Mouse (Mus musculus) erythroid progenitor cell, adult 5-6 weeks (primary cell): ENCODE measurements at regions not wholly inside any gene's neighbourhood (a gene's known extent, or its start where the extent isn't known, plus 50 kb on each side); places are given as distances from the start of the nearest gene placed in this dataset.

Experiments used
- ATAC-seq: replicated peaks from 2 replicates; pipeline ENCODE4 v1.8.0; 2016; ENCODE audit warnings: moderate number of reproducible peaks, mild to moderate bottlenecking, moderate TSS enrichment, inconsistent platforms; ENCODE audit not compliant: poor library complexity, low FRiP score, severe bottlenecking

GRCm38 (mm10) chr10:16438414-16438813 lies 1284.6 kb upstream of the Cited2 start:
- ATAC-seq: no peak

GRCm38 (mm10) chr10:16440932-16441640 lies 1281.9 kb upstream of the Cited2 start:
- ATAC-seq: no peak

DNA sequence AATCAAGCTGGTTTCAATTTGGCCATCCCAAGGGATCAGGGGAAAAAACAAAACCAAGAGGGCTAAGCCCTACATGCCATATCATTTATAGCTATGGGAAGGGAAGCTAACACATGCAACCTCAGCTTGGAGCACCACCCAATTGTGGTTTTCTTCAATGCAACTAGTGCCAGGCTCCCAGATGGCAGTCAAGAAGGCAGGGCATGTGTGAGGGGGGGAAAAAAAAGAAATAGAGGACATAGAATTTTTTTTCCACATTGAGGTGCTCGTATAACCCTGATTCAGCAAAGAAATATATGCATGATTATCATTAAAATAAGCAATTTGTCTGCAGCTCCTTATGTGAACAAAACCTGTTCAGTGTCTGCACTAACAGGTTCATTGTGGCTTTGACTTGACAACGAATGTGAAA lies 1281.4 kb upstream of the Cited2 start:
- ATAC-seq: no peak

DNA sequence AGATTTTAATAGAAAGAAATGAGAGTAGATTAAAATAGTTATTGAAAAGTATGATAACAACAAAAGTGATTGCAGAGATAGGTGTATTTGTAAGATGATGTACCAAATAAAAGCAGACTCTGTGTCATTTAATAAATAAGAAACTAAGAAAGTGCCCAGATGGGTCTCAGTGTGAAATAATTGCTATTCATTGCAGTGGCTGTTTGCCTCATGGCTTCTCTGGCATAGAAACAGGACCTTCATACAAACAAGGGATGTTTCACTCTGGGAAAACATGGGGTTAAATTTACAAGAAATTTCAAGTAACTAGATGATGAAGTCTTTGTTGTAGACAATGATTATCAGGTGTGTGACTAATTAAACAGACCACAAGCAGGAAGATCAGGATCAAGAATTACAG lies 1279.1 kb upstream of the Cited2 start:
- ATAC-seq: no peak

DNA sequence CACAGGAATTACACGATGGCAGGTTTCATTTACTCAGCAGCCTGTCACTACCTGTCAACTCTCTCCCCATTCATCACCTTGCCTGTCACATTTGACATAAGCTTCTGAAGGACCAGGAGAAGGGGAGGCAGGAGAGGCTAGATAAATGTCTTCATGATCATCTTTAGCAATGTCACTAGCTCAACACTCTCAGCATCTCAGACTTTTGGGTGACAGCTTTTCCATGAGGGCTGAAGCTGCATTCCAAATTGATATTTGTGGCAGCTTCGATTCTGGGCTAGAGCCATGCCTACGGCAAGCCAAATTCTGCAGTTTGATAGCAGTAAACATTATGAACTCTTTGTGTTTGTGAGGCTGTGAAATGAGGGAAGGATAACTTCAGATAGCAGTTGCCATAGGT lies 1255.1 kb upstream of the Cited2 start:
- no peak for ATAC-seq

GRCm38 (mm10) chr10:16469711-16470110 lies 1253.3 kb upstream of the Cited2 start:
- no peak for ATAC-seq

DNA sequence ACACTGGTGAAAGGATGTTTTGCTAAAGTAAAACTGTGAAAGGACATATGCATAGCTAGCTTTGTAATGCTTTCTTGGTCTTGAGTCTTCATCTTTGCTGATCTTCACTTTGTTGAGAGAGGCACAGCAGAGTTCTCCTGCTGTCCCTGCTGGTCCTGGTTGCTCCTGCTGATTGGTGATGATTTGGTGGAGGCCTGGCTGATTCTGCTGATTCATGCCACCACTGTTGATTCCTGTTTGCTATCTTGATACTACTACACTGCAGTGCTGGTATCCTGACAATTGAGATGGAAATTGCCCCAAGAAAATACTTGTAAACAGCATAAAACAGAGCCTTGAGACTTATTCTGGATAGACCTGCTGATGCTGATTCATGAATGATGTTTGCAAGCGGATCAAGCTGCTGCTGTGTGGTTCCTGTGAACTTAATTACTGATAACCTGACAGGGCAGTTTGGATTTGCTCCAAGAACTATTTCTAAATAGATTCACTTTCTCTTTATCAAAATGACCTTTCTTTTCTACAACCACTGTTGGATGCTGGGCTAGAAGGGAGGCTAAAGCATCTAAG lies 1249.0 kb upstream of the Cited2 start:
- ATAC-seq: peak; percentile 87

- ATAC-seq: no peak
Observed at GRCm38 (mm10) chr10:16498580-16498979, 1224.4 kb upstream of the Cited2 start.

GRCm38 (mm10) chr10:16507681-16508080 lies 1215.3 kb upstream of the Cited2 start:
- ATAC-seq: no peak

DNA sequence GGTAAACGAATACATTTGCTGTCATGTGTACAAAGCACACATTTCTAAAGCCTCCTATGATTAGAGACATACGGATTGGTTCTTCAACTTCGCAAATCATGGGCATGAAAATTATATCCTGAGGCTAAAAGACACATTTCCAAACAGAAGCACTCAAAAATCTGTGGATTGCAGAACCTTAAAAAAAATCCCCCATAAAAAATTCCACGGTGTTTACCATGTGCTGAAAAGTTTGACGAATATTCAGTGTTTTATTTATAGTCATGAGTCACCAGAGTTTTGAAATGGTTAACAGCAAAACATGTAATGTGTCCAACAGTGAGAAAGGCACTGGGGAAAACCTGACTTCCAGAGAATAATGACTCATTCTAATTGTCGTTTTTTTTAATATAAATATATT lies 1214.9 kb upstream of the Cited2 start:
- no peak for ATAC-seq

DNA sequence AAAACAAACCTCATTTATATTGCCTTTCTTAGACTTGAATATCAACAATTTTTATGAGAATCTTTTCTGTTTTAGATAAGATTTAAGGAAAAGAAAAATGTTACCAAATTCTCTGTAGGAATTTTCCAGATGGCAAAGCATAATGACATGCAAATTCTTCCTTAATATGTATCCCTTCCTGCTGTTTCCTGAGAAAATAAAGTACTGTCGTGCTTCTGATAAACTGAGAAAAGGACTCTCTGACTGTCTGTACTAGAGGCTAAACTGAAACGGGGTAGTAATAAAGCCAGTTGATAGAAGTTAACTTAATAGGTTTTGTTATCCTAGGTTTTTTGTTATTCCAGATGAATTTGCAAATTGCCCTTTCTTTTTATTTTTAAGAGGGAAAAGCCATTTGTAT lies 1208.4 kb upstream of the Cited2 start:
- no peak for ATAC-seq

GRCm38 (mm10) chr10:16521895-16522294 lies 1201.1 kb upstream of the Cited2 start:
- no peak for ATAC-seq

DNA sequence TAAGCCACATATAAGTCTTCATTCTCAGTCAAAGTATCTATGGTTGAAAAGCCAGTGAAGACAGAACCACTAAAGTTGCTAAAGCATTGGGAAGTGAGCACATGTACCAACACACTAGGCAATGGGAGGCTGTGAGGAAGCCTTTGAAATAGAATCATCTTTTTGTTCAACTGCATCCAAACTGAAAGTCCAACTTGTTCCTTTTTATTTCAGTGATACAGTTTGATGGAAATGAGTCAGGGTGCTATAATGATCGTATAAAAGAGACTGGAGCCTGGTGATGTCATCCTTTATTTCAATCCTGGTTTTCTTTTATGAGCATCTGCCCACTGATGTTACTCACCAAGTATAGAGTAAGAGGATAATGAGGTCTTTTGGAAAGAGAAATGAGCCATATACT lies 1198.9 kb upstream of the Cited2 start:
- no peak for ATAC-seq

GRCm38 (mm10) chr10:16527693-16528092 lies 1195.3 kb upstream of the Cited2 start:
- ATAC-seq: no peak

GRCm38 (mm10) chr10:16537660-16538059 lies 1185.4 kb upstream of the Cited2 start:
- peak; percentile 61 for ATAC-seq

DNA sequence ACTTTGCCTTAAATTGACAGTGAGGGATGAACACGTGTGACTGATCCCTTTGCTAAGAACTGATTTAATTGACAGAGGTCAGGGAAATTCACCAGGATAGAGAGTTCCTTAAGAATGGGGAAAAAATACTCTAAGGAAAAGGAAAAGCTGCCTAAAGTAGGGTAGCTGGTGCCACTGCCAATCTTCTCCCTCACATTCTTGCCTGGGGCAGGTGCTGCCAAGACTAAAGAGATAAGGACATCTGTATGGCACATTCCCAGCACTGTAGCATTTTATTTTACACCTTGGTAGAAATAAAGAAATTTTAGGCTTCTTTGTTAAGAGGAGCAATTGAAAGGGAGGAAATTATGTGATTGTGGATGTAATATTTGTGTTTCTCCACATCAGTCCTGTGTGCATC lies 1184.6 kb upstream of the Cited2 start:
- peak; percentile 90 for ATAC-seq

DNA sequence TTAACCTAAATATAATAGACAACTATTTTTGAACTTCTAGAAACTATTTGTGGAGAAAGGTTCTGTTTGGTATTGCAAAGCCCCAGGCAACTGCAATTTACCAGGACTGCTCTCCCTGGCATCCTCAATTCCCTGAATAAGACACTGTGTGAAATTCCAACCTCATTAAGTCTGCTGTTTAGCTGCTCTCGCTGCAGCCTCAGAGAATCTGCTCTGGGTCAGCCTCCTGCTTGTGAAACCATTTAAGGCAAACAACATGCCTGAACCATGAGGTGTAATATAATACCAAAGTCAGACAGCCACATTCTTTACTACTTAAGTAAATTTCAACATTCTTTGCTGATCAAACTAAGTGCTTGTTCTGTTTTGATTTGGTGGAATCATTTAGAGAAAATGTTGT lies 1177.6 kb upstream of the Cited2 start:
- no peak for ATAC-seq

DNA sequence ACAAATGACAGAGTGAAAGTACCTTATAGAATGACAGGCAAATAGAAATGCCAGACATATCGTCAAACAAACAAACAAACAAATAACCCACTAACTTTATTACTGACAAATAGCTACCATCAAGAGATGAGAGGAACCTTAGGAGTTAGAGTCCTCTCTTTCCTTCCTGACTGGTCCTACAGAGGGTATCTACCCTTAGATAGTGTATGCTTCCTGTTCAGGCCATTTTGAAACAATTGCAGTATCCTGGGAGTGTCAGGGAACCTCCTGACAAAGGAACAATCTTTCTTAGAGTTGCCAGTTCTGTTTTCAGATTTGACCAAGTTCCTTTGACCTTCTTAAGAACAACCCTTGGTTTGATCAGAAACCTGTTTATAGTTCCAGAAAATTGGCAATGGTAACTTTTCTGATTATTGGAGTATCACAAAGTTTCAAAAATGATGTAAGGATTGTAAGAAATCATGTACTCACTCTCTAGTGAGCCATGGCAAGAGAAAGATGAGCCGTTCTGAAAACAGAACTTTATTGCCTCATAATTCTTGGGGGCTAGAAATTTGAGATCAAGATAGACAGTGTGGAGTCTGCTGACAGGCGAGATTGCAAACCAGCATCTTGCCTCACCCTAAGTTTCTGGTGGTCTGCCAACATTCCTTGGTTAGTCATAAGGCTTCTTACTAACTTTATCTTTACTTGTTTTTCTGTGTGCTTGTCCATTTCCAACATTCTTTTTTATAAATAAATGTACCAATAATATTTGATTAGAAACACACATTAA lies 1170.0 kb upstream of the Cited2 start:
- ATAC-seq: peak; percentile 49; the same call in 1 of the 2 replicates

- ATAC-seq: no peak
Observed at GRCm38 (mm10) chr10:16574568-16574967, 1148.5 kb upstream of the Cited2 start.

- ATAC-seq: no peak
Observed at GRCm38 (mm10) chr10:16578554-16579078, 1144.4 kb upstream of the Cited2 start.

DNA sequence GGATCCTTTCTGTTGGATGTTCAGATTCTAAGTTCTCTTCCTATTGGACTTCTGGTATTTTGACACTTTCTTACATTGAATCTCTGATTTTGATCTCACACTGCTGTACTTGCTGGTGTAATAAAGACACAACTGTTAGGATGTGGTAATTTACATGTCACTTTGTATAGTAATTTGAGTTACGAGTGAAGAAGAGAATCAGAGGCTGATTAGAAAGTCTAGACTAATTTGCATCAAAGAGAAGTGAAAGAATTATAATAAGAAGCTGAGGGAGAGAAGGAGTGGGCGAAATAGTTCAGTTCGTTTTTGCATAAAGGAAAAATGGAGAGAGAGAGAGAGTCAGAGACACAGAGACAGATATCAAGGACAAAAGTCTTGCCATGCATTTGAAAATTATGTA lies 1142.8 kb upstream of the Cited2 start:
- no peak for ATAC-seq
